Mouse (Mus musculus) layer of hippocampus, postnatal 36 days (tissue): ENCODE measurements around the gene Cerkl. TPM values are rescaled to one million over a fixed set of nuclear protein-coding genes. Genes with fewer than 3 reads are reported as not detected.

Experiments used
- DNase-seq, 2 experiments: peaks; one replicate each; pipeline ENCODE4 v3.0.0; 2022
- total RNA-seq, 2 experiments: library from RNA; stranded (reverse); gene quantifications; 2 replicates each; pipeline ENCODE4 v1.2.3; 2021

The Cerkl gene
- total RNA-seq, 2 experiments from 2014 or later = 6.1 to 7.3 TPM

GRCm38 (mm10) chr2:79443401-79443800, 13.2 kb downstream of the Cerkl start:
- DNase-seq = no peak

GRCm38 (mm10) chr2:79442906-79443305, 13.7 kb downstream of the Cerkl start:
- DNase-seq = no peak

- no peak for DNase-seq
Observed at GRCm38 (mm10) chr2:79442227-79442626, 14.4 kb downstream of the Cerkl start.

- no peak for DNase-seq
Observed at GRCm38 (mm10) chr2:79430061-79430460, 26.5 kb downstream of the Cerkl start.

GRCm38 (mm10) chr2:79429650-79430049, 26.9 kb downstream of the Cerkl start:
- no peak for DNase-seq

- no peak for DNase-seq
Observed at GRCm38 (mm10) chr2:79429108-79429507, 27.5 kb downstream of the Cerkl start.

- DNase-seq = peak in 1 of 2 experiments; percentile 28
Observed at GRCm38 (mm10) chr2:79428569-79429104, 27.9 kb downstream of the Cerkl start.

GRCm38 (mm10) chr2:79428022-79428421, 28.6 kb downstream of the Cerkl start:
- no peak for DNase-seq

GRCm38 (mm10) chr2:79421696-79422095, 34.9 kb downstream of the Cerkl start:
- DNase-seq = no peak

- no peak for DNase-seq
Observed at GRCm38 (mm10) chr2:79414505-79414904, 42.1 kb downstream of the Cerkl start.

- DNase-seq = no peak
Observed at GRCm38 (mm10) chr2:79410903-79411255, 45.7 kb downstream of the Cerkl start.

- DNase-seq = no peak
Observed at GRCm38 (mm10) chr2:79410247-79410902, 46.2 kb downstream of the Cerkl start.

- no peak for DNase-seq
Observed at GRCm38 (mm10) chr2:79405661-79406405, 50.8 kb downstream of the Cerkl start.

- no peak for DNase-seq
Observed at GRCm38 (mm10) chr2:79400045-79400444, 56.5 kb downstream of the Cerkl start.

GRCm38 (mm10) chr2:79399234-79400000, 57.2 kb downstream of the Cerkl start:
- DNase-seq = no peak

GRCm38 (mm10) chr2:79398831-79399230, 57.8 kb downstream of the Cerkl start:
- DNase-seq = no peak

- no peak for DNase-seq
Observed at GRCm38 (mm10) chr2:79398343-79398742, 58.2 kb downstream of the Cerkl start.

- DNase-seq = no peak
Observed at GRCm38 (mm10) chr2:79397107-79397506, 59.5 kb downstream of the Cerkl start.

- peak in 1 of 2 experiments; percentile 25 for DNase-seq
Observed at GRCm38 (mm10) chr2:79379087-79380041, 77.2 kb downstream of the Cerkl start.

- DNase-seq = no peak
Observed at GRCm38 (mm10) chr2:79378346-79379086, 78.1 kb downstream of the Cerkl start.
